Mouse (Mus musculus) ES-E14 (cell line): ENCODE data around the gene Papss2. TPM values are rescaled to one million over a fixed set of nuclear protein-coding genes. Genes with fewer than 3 reads are reported as not detected.

Experiments used
- DNase-seq: peaks from one replicate; pipeline ENCODE4 v3.0.0-alpha.2; 2013; ENCODE audit warnings: low read depth, low spot score
- H3K27ac ChIP-seq: 2 replicates; pipeline ENCODE4 v1.5.1; 2012; ENCODE audit warnings: low read depth, mild to moderate bottlenecking, low read length, moderate library complexity, mixed read lengths; ENCODE audit not compliant: poor library complexity, insufficient read depth, severe bottlenecking
- H3K36me3 ChIP-seq: 2 replicates; pipeline ENCODE4 v1.6.1; 2012; ENCODE audit warnings: mild to moderate bottlenecking, low read length, moderate library complexity, mixed read lengths; ENCODE audit not compliant: control insufficient read depth, poor library complexity, insufficient read depth, severe bottlenecking
- H3K4me1 ChIP-seq, 2 experiments: fragments of 150-350 bp in 1 of 2; sonication (generic) in 1 of 2; 2 replicates each; pipeline ENCODE4 v1.6.1; 2012; ENCODE audit warnings: low read length in 2 of 2, mild to moderate bottlenecking in 1 of 2, mixed read lengths in 1 of 2; ENCODE audit not compliant: control insufficient read depth in 2 of 2, insufficient read depth in 2 of 2, poor library complexity in 1 of 2
- H3K4me3 ChIP-seq, 2 experiments: fragments of 150-350 bp in 1 of 2; sonication (generic) in 1 of 2; 2 replicates each; pipeline ENCODE4 v1.5.1; 2012; ENCODE audit warnings: low read length in 2 of 2, low read depth in 1 of 2, mild to moderate bottlenecking in 1 of 2, mixed read lengths in 1 of 2; ENCODE audit not compliant: insufficient read depth in 1 of 2, poor library complexity in 1 of 2, severe bottlenecking in 1 of 2
- H3K9ac ChIP-seq: 2 replicates; pipeline ENCODE4 v1.6.1; 2012; ENCODE audit warnings: low read depth, mild to moderate bottlenecking, low read length, mixed read lengths; ENCODE audit not compliant: poor library complexity, insufficient read depth, severe bottlenecking
- H3K9me3 ChIP-seq: fragments of 150-350 bp; sonication (generic); 2 replicates; pipeline ENCODE4 v1.6.1; 2012; ENCODE audit warnings: low read depth, mild to moderate bottlenecking, low read length; ENCODE audit not compliant: control insufficient read depth, insufficient read depth
- CHD2 ChIP-seq: IDR thresholded peaks from 2 replicates; pipeline ENCODE4 v1.6.1; 2014; ENCODE audit warnings: mild to moderate bottlenecking, low read depth, low read length, inconsistent platforms
- HCFC1 ChIP-seq: IDR thresholded peaks from 2 replicates; pipeline ENCODE4 v1.6.1; 2012; ENCODE audit warnings: low read length, inconsistent platforms, borderline replicate concordance; ENCODE audit not compliant: insufficient read depth
- MAFK ChIP-seq: IDR thresholded peaks from 2 replicates; pipeline ENCODE4 v1.6.1; 2014; ENCODE audit warnings: mild to moderate bottlenecking, low read depth, low read length, inconsistent platforms; ENCODE audit not compliant: insufficient read depth
- ZC3H11A ChIP-seq: IDR thresholded peaks from 2 replicates; pipeline ENCODE4 v1.6.1; 2012; ENCODE audit warnings: low read depth, mild to moderate bottlenecking, inconsistent platforms, low read length, borderline replicate concordance
- ZNF384 ChIP-seq: IDR thresholded peaks from 2 replicates; pipeline ENCODE4 v1.6.1; 2012; ENCODE audit warnings: low read depth, low read length, inconsistent platforms
- in situ Hi-C, 2 experiments: fragments of 600-800 bp; cut with MboI; formaldehyde crosslinking; loops; one replicate each; pipeline ENCODE4 v1.15.1; 2025; ENCODE audit warnings: low sequenced_read_pairs in 2 of 2, inconsistent platforms in 1 of 2; ENCODE audit not compliant: unreplicated experiment in 2 of 2
- total RNA-seq: library from RNA; depleted of rRNA; stranded (reverse); fragments of 300-350 nt; gene quantifications from 2 replicates; pipeline ENCODE4 v1.2.3, GENCODE M21; 2012

The Papss2 gene
- total RNA-seq, 1 experiment: 1.7 TPM

DNA sequence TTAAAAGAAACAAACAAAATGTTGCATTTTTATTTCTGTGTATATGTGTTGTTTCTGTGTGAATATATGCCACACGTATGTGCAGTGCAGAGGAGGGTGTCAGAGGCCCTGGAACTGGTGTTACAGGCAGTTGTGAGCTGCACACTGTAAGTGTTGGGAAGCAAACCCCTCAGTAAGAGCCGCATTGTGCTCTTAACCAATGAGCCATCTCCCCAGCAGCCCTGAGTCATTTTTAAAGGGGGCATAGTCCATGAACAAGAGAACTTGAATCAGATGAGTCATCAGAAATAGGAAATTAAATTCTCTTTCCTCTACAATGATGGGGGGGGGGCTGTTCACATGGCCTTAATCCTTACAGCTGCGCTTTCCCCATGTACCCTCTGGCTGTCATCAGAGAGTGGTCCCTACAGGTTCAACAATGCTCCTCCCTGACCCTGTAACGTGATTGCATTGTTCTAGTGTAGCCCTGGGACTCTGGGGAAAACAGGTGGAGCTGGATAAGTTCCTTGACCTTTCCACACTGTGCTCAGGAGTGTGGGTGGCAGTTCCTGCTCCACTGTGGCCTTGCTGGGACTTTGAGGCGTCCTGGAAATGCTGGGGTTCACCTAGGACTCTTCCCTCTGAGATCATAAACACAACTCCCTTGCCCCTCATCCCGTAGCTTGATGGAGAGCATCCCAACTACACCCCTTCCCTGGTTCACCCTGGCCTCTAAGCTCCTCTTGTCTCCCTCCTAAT lies 5.6 kb downstream of the Papss2 start:
- in situ Hi-C loops: no loop called here
- TF ChIP-seq HCFC1: no peak
- TF ChIP-seq ZNF384: no peak
- no peak for TF ChIP-seq MAFK
- TF ChIP-seq CHD2: no peak
- no peak for TF ChIP-seq ZC3H11A
- Histone ChIP-seq H3K27ac (no peak overlapping the region), H3K9me3 (no peaks in the 10 kb centered on the region), H3K4me3 (no peak overlapping the region), H3K9ac (no peak overlapping the region), H3K4me1 (no peaks in the 10 kb centered on the region), H3K36me3 (no peaks in the 10 kb centered on the region)
- no peak for DNase-seq

DNA sequence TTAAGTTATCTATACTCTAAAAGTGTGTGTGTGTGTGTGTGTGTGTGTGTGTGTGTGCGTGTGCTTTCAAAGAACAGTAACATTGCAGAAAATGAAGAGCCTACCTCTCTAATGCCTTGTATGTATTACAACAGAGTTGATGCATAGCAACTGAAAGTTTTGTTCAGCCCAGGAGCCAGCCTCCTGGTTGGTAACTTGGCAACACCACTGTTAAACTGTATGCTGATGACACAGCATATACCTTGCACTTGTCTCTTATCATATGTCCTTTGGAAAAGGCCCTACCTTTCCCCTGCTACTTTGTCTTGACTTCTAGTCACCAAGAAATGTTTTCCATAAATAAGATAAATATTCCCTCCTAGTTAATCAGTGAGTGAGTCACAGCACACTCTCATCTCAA lies 7.9 kb downstream of the Papss2 start:
- in situ Hi-C loops: no loop called here
- Histone ChIP-seq H3K4me1 (no peaks in the 10 kb centered on the region), H3K36me3 (no peaks in the 10 kb centered on the region), H3K9ac (no peak overlapping the region), H3K4me3 (no peak overlapping the region), H3K9me3 (no peaks in the 10 kb centered on the region), H3K27ac (no peak overlapping the region)
- TF ChIP-seq ZC3H11A (no peak), HCFC1 (no peak), ZNF384 (no peak)
- DNase-seq: no peak

DNA sequence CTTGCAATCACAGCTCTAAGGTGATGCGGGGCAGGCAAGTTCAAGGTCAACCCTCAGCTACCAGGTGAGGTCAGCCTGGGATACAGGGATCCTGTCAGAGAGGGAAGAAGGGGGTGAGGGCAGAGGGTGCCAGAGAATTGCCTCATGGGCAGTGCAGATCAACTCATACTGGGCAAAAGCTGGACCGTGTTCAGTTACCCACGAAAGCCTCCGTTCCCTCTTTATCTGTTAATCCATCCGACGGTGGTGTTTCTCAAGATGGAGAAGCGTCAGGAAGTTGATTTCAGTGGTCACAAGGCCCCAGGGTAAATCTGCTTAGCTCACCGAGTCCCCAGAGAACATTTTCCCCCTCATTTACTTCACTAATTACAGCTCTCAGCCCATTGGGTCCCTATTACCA lies 8.5 kb downstream of the Papss2 start:
- TF ChIP-seq HCFC1 (no peak), CHD2 (no peak), ZNF384 (no peak), ZC3H11A (no peak), MAFK (no peak)
- no peak for DNase-seq
- no peaks in the 10 kb centered on the region for H3K36me3 ChIP-seq
- no peaks in the 10 kb centered on the region for H3K9me3 ChIP-seq
- in situ Hi-C loops: no loop called here
- no peak overlapping the region for H3K4me3 ChIP-seq
- H3K9ac ChIP-seq: no peak overlapping the region
- no peak overlapping the region for H3K27ac ChIP-seq
- H3K4me1 ChIP-seq: no peaks in the 10 kb centered on the region

DNA sequence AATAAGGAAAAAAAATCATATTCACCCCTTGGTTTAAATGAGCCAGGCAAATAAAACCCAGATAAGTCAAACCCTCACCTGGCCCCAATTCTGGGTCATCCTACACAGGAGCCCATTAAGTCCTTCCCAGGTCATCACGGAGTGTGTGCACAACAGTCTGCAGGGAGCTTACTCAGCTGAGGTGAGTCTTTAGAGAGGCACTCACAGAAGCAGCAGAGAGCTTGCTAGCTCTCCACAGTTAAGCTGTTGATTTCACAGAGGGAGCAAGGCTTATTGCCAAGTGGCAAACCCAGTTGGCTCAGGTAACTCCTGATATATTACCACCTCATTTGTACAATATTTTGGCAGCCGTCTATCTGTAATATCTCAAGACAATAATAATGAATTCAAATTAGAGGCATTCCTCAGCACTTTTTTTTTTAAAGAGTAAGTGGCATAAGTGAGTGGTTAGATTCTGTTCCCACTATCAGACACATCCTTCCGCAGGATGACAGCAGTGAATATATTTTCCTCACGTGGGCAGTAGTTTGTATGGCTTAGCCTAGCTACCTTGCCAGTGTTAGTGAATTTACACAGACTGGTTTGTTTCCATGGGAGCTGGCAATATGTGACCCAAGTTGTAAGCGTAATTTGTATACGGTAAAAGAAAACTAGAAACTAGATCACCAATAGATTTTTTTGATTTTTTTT lies 9.1 kb downstream of the Papss2 start:
- in situ Hi-C loops: no loop called here
- Histone ChIP-seq H3K4me3 (no peak overlapping the region), H3K27ac (no peak overlapping the region)

More for the DNA sequence above, 9.1 kb downstream of the Papss2 start:
- TF ChIP-seq MAFK (no peak), ZNF384 (no peak), HCFC1 (no peak), ZC3H11A (no peak), CHD2 (no peak)
- Histone ChIP-seq H3K9ac (no peak overlapping the region), H3K36me3 (no peaks in the 10 kb centered on the region), H3K4me1 (no peaks in the 10 kb centered on the region), H3K9me3 (no peaks in the 10 kb centered on the region)
- DNase-seq: no peak
